Mouse (Mus musculus) CH12.LX (cell line): Measurements from ENCODE around the gene Cers6. TPM values are rescaled to one million over a fixed set of nuclear protein-coding genes. Genes with fewer than 3 reads are reported as not detected.

ENCODE experiments used
- DNase-seq: peaks from one replicate; pipeline ENCODE4 v3.0.0-alpha.2; 2013; ENCODE audit errors: extremely low read depth
- H3K27ac ChIP-seq: 2 replicates; pipeline ENCODE4 v1.5.1; 2012; ENCODE audit warnings: low read depth, mild to moderate bottlenecking, control low read depth, moderate library complexity; ENCODE audit not compliant: insufficient read depth
- H3K27me3 ChIP-seq: replicated peaks from 2 replicates; pipeline ENCODE3; 2012; ENCODE audit warnings: inconsistent platforms
- H3K36me3 ChIP-seq, 2 experiments: replicated peaks in 1 of 2; 2 replicates each; pipeline versions ENCODE3 to v1.6.1; 2012; ENCODE audit warnings: inconsistent platforms in 1 of 2, low read length in 1 of 2, mild to moderate bottlenecking in 1 of 2, mixed read lengths in 1 of 2, moderate library complexity in 1 of 2; ENCODE audit not compliant: control insufficient read depth in 1 of 2, insufficient read depth in 1 of 2
- H3K4me1 ChIP-seq, 2 experiments: 2 replicates each; pipeline ENCODE4 v1.6.1; 2012; ENCODE audit warnings: inconsistent platforms in 1 of 2, moderate library complexity in 1 of 2; ENCODE audit not compliant: insufficient read depth in 2 of 2, control insufficient read depth in 1 of 2
- H3K4me2 ChIP-seq: 2 replicates; pipeline ENCODE4 v1.6.1; 2012; ENCODE audit warnings: low read depth, mild to moderate bottlenecking, control low read depth; ENCODE audit not compliant: poor library complexity, insufficient read depth, severe bottlenecking
- H3K4me3 ChIP-seq, 3 experiments: fragments of 150-350 bp in 1 of 3; sonication (generic) in 1 of 3; replicated peaks in 1 of 3; 2 replicates each; pipeline versions ENCODE3 to v1.5.1; 2011 to 2012; ENCODE audit warnings: low read depth in 2 of 3, low read length in 2 of 3, mild to moderate bottlenecking in 2 of 3, moderate library complexity in 2 of 3, control low read depth in 1 of 3, improper control_type of control experiment in 1 of 3, inconsistent platforms in 1 of 3, mixed read lengths in 1 of 3; ENCODE audit not compliant: poor library complexity in 1 of 3
- H3K79me2 ChIP-seq: replicated peaks from 2 replicates; pipeline ENCODE4 v1.6.1; 2012; ENCODE audit warnings: mild to moderate bottlenecking, moderate library complexity; ENCODE audit not compliant: control insufficient read depth, poor library complexity, insufficient read depth, severe bottlenecking; ENCODE audit errors: extremely low read depth
- H3K9ac ChIP-seq: 2 replicates; pipeline ENCODE4 v1.6.1; 2012; ENCODE audit warnings: low read depth, mild to moderate bottlenecking, control low read depth, moderate library complexity; ENCODE audit not compliant: insufficient read depth
- H3K9me3 ChIP-seq: replicated peaks from 2 replicates; pipeline ENCODE3; 2012; ENCODE audit warnings: low read length, inconsistent platforms, mixed read lengths
- BHLHE40 ChIP-seq: IDR thresholded peaks from 2 replicates; pipeline ENCODE4 v1.6.1; 2011; ENCODE audit warnings: mild to moderate bottlenecking, low read depth, low read length, improper control_type of control experiment
- CHD1 ChIP-seq: IDR thresholded peaks from 2 replicates; pipeline ENCODE4 v1.6.1; 2012; ENCODE audit warnings: low read depth, low read length, improper control_type of control experiment, inconsistent platforms
- CHD2 ChIP-seq: IDR thresholded peaks from 2 replicates; pipeline ENCODE4 v1.6.1; 2011; ENCODE audit warnings: low read length, improper control_type of control experiment
- CTCF ChIP-seq, 2 experiments: IDR thresholded peaks in 1 of 2; conservative IDR thresholded peaks in 1 of 2; 2 replicates each; pipeline ENCODE4 v1.5.1; 2011 to 2012; ENCODE audit warnings: low read depth in 2 of 2, low read length in 2 of 2, improper control_type of control experiment in 1 of 2, inconsistent platforms in 1 of 2, mild to moderate bottlenecking in 1 of 2, moderate library complexity in 1 of 2
- E2F4 ChIP-seq: IDR thresholded peaks from 2 replicates; pipeline ENCODE4 v1.6.1; 2011; ENCODE audit warnings: low read depth, low read length, improper control_type of control experiment; ENCODE audit not compliant: insufficient replicate concordance
- ETS1 ChIP-seq: conservative IDR thresholded peaks from 2 replicates; pipeline ENCODE4 v1.6.1; 2012; ENCODE audit warnings: low read depth, mild to moderate bottlenecking, inconsistent platforms, low read length, improper control_type of control experiment, moderate library complexity
- HCFC1 ChIP-seq: IDR thresholded peaks from 2 replicates; pipeline ENCODE4 v1.6.1; 2012; ENCODE audit warnings: low read depth, mild to moderate bottlenecking, inconsistent platforms, low read length, improper control_type of control experiment
- MAFK ChIP-seq: IDR thresholded peaks from 2 replicates; pipeline ENCODE4 v1.6.1; 2011; ENCODE audit warnings: low read length, improper control_type of control experiment; ENCODE audit not compliant: insufficient replicate concordance
- MAX ChIP-seq: IDR thresholded peaks from 2 replicates; pipeline ENCODE4 v1.6.1; 2011; ENCODE audit warnings: low read length, improper control_type of control experiment
- MXI1 ChIP-seq: IDR thresholded peaks from 2 replicates; pipeline ENCODE4 v1.6.1; 2011; ENCODE audit warnings: mild to moderate bottlenecking, low read depth, low read length, improper control_type of control experiment
- NRF1 ChIP-seq: IDR thresholded peaks from 2 replicates; pipeline ENCODE4 v1.6.1; 2014; ENCODE audit warnings: low read depth, mild to moderate bottlenecking, inconsistent platforms, low read length, improper control_type of control experiment, moderate library complexity
- POLR2A ChIP-seq: IDR thresholded peaks from 2 replicates; pipeline ENCODE4 v1.6.1; 2011; ENCODE audit warnings: low read depth, mild to moderate bottlenecking, improper control_type of control experiment, low read length
- POLR2AphosphoS2 ChIP-seq: IDR thresholded peaks from 2 replicates; pipeline ENCODE4 v1.6.1; 2011; ENCODE audit warnings: low read depth, low read length, improper control_type of control experiment
- RAD21 ChIP-seq: IDR thresholded peaks from 2 replicates; pipeline ENCODE4 v1.6.1; 2011; ENCODE audit warnings: low read depth, mild to moderate bottlenecking, low read length, improper control_type of control experiment, moderate library complexity
- SIN3A ChIP-seq: IDR thresholded peaks from 2 replicates; pipeline ENCODE4 v1.6.1; 2012; ENCODE audit warnings: low read length, improper control_type of control experiment, inconsistent platforms
- SMC3 ChIP-seq: IDR thresholded peaks from 2 replicates; pipeline ENCODE4 v1.6.1; 2011; ENCODE audit warnings: low read depth, low read length, improper control_type of control experiment
- UBTF ChIP-seq: IDR thresholded peaks from 2 replicates; pipeline ENCODE4 v1.6.1; 2012; ENCODE audit warnings: low read depth, mild to moderate bottlenecking, inconsistent platforms, low read length, improper control_type of control experiment, moderate library complexity
- USF1 ChIP-seq: IDR thresholded peaks from 2 replicates; pipeline ENCODE4 v1.6.1; 2014; ENCODE audit warnings: low read depth, mild to moderate bottlenecking, inconsistent platforms, low read length, improper control_type of control experiment
- ZMIZ1 ChIP-seq: IDR thresholded peaks from 2 replicates; pipeline ENCODE4 v1.6.1; 2012; ENCODE audit warnings: low read depth, mild to moderate bottlenecking, inconsistent platforms, low read length, improper control_type of control experiment
- ZNF384 ChIP-seq: IDR thresholded peaks from 2 replicates; pipeline ENCODE4 v1.6.1; 2012; ENCODE audit warnings: low read depth, low read length, improper control_type of control experiment, inconsistent platforms
- dilution Hi-C: fragments of 300-500 bp; cut with MboI; formaldehyde crosslinking; loops from 2 replicates; pipeline ENCODE4 v1.14.3; 2020; ENCODE audit warnings: low sequenced_read_pairs; ENCODE audit not compliant: extremely low pct_unique_long_range_greater_than_20kb, extremely low pct_ligation_motif_present
- in situ Hi-C: fragments of 300-500 bp; cut with MboI; formaldehyde crosslinking; loops from 3 replicates; pipeline ENCODE4 v1.14.3; 2019; ENCODE audit warnings: low sequenced_read_pairs, low pct_ligation_motif_present, low pct_unique_long_range_greater_than_20kb, mixed read lengths
- polyA plus RNA-seq: library from polyadenylated mRNA; unstranded; fragments of >175 nt; gene quantifications from 2 replicates; pipeline ENCODE4 v1.2.1, GENCODE M21; 2012; ENCODE audit warnings: low read depth; ENCODE audit not compliant: insufficient read length
- total RNA-seq, 2 experiments: library from RNA; depleted of rRNA; stranded (reverse); fragments of 300-350 nt in 1 of 2; fragments of >200 nt in 1 of 2; gene quantifications; 2 replicates each; pipeline ENCODE4 v1.2.3; 2012 to 2014

Gene Cers6
- total and polyA plus RNA-seq, 3 experiments = not detected

DNA sequence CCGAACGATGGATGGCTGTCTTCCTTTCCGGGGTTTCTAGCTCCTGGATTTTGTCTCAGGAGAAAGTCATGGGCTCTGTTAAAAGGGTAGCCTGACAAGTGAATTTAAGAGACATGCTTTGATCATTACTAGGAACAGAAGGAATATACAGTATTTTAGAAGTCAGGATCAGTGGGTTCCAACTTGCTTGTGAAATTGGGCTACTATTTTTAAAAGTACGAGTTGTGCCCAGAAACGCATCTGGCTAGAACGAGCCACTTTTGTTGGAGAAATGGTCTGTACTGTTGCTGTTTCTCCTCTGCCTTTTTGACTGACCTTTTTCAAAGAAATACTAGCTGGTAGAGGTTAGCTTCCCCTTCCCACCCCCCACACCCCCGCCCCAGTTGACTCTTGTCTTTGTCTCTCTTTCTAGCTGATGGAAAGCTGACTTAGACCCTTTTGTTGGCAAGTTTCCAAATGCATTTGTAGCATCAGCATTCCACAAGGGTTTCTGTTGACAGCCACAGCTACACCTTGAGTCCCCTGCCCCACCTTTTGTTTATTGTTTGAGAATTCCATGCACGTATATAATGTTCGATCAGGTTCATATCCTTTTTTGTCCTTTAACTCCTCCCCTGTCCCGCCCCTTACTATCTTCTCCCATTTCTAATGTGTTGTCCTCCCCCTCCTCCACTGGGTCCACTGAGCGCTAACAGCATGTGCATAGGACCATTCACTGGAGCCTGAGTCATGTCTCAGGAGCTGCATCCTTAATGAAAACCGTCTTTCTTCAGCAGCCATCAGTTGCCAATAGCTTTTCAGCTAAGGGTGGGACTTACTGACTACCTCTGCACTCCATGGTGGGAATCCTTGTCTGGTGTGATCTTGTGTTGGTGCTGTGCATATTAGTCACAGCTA, 50.6 kb downstream of the Cers6 start:
- Histone ChIP-seq H3K9ac (no peak overlapping the region), H3K4me2 (no peak overlapping the region)
- TF ChIP-seq NRF1 (no peak), RAD21 (no peak), CHD1 (no peak), USF1 (no peak), CHD2 (no peak), SMC3 (no peak), BHLHE40 (no peak), ZNF384 (no peak), POLR2A (no peak), MAX (no peak), POLR2AphosphoS2 (no peak), ETS1 (no peak), SIN3A (no peak)
- TF ChIP-seq, all 38 proteins: peak for 0
- Histone ChIP-seq H3K4me1 (no peaks in the 10 kb centered on the region), H3K9me3 (peaks cover 65% of the 10 kb centered on the region), H3K27me3 (no peaks in the 10 kb centered on the region), H3K4me3 (no peak overlapping the region), H3K27ac (no peak overlapping the region), H3K36me3 (no peaks in the 10 kb centered on the region), H3K79me2 (no peaks in the 10 kb centered on the region)
- no peak for DNase-seq
- in situ Hi-C loops (no loop called here), dilution Hi-C loops (no loop called here)

DNA sequence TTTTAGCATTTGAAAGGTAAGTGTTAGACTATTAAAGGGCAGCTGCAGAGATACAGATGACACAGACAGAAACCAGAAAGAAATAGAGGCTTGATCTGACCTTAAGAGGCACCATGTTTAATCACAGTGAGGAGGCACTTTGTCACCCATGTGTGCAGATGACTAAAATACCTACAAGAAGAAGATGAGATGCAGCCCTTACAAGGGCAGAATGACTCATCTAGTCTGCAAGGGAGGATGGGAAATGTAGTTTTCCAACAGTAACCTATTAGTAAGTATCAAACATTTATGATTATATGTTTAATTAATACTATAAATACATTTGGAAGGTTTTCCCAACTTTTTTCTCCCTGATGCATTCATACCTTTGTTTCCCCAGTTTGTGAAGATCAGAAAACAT, 54.5 kb downstream of the Cers6 start:
- no peaks in the 10 kb centered on the region for H3K4me1 ChIP-seq
- no peaks in the 10 kb centered on the region for H3K79me2 ChIP-seq
- no peak for DNase-seq
- H3K27ac ChIP-seq = no peak overlapping the region
- no peak overlapping the region for H3K9ac ChIP-seq
- no peaks in the 10 kb centered on the region for H3K27me3 ChIP-seq
- in situ Hi-C loops (no loop called here), dilution Hi-C loops (no loop called here)
- TF ChIP-seq ZMIZ1 (no peak), UBTF (no peak), CTCF (conservative IDR thresholded peaks at IDR 0.05 in 1 of 2, IDR thresholded peaks at IDR 0.05 in 1 of 2; ENCODE audit: low read depth in 2 of 2, low read length in 2 of 2) (no peak), MXI1 (no peak), MAFK (no peak), ETS1 (no peak), HCFC1 (no peak), E2F4 (no peak)
- H3K36me3 ChIP-seq = no peaks in the 10 kb centered on the region
- H3K9me3 ChIP-seq = peaks cover 44% of the 10 kb centered on the region
- H3K4me3 ChIP-seq = no peak overlapping the region
- H3K4me2 ChIP-seq = no peak overlapping the region
